Mouse (Mus musculus): ENCODE data around the gene Prkcz. TPM values are rescaled to one million over a fixed set of nuclear protein-coding genes. Genes with fewer than 3 reads are reported as not detected.

Gene Prkcz
- polyA plus RNA-seq (2016; fragmentation: Nextera tagmentation; extraction: Ambion mirVana): 13.6 and 19.8 TPM in 2 replicates

- WGBS: under 1% methylated on average over 49 of the region's 51 CpGs
- Histone ChIP-seq H3K4me3 (peak within 1 kb of the TSS; percentile 59), H3K27ac (replicated peaks) (peak within 1 kb of the TSS; percentile 49; the same call in 1 of the 2 replicates), H3K36me3 (no peaks in the 10 kb centered on the region), H3K27me3 (ENCODE audit: low read depth, poor library complexity, severe bottlenecking) (peaks cover 82% of the 10 kb centered on the region), H3K4me1 (peaks cover 26% of the 10 kb centered on the region), H3K9me3 (replicated peaks) (no peaks in the 10 kb centered on the region)
- DNase-seq (ENCODE audit: low spot score): peak; percentile 79
Observed at GRCm38 (mm10) chr4:155361303-155361791, at the start of gene Prkcz. Gene Prkcz (minus strand): TSS chr4:155361361.

GRCm38 (mm10) chr4:155409058-155409776 is 48.1 kb upstream of the Prkcz start, which contains the start of gene Cfap74:
Gene Cfap74 (plus strand): TSS chr4:155409190.
- Histone ChIP-seq H3K4me1 (peaks cover 21% of the 10 kb centered on the region), H3K27me3 (ENCODE audit: low read depth, poor library complexity, severe bottlenecking) (0 out of 2 replicates have a peak, but pooled peaks cover 6% of the 10 kb centered on the region), H3K9me3 (replicated peaks) (no peaks in the 10 kb centered on the region), H3K4me3 (peak within 1 kb of the TSS; percentile 69), H3K27ac (replicated peaks) (peak within 1 kb of the TSS; percentile 89), H3K36me3 (no peaks in the 10 kb centered on the region)
- DNase-seq (ENCODE audit: low spot score): peak; percentile 95
- WGBS: under 1% methylated on average over 35 of the region's 35 CpGs

GRCm38 (mm10) chr4:155408695-155409057 is 47.5 kb upstream of the Prkcz start:
- no peak for DNase-seq (ENCODE audit: low spot score)
- WGBS: 2% methylated on average over 8 of the region's 8 CpGs
- H3K27ac ChIP-seq (replicated peaks): peak overlapping the region; percentile 89

GRCm38 (mm10) chr4:155402489-155402888 is 41.3 kb upstream of the Prkcz start:
- peaks cover 9% of the 10 kb centered on the region for H3K4me1 ChIP-seq
- H3K27me3 ChIP-seq (ENCODE audit: low read depth, poor library complexity, severe bottlenecking): peaks cover 36% of the 10 kb centered on the region
- DNase-seq (ENCODE audit: low spot score): no peak
- no peaks in the 10 kb centered on the region for H3K36me3 ChIP-seq
- H3K27ac ChIP-seq (replicated peaks): no peak overlapping the region
- 79% methylated on average over 1 of the region's 1 CpGs for WGBS
- H3K9me3 ChIP-seq (replicated peaks): no peaks in the 10 kb centered on the region
- H3K4me3 ChIP-seq: no peak overlapping the region

More at GRCm38 (mm10) chr4:155408695-155409057, 47.5 kb upstream of the Prkcz start:
- H3K9me3 ChIP-seq (replicated peaks): no peaks in the 10 kb centered on the region
- peak overlapping the region; percentile 69 for H3K4me3 ChIP-seq
- H3K27me3 ChIP-seq (ENCODE audit: low read depth, poor library complexity, severe bottlenecking): 0 out of 2 replicates have a peak, but pooled peaks cover 6% of the 10 kb centered on the region
- no peaks in the 10 kb centered on the region for H3K36me3 ChIP-seq
- H3K4me1 ChIP-seq: peaks cover 21% of the 10 kb centered on the region

GRCm38 (mm10) chr4:155401121-155401520 is 40.0 kb upstream of the Prkcz start:
- Histone ChIP-seq H3K4me1 (peaks cover 13% of the 10 kb centered on the region), H3K27ac (replicated peaks) (no peak overlapping the region), H3K36me3 (no peaks in the 10 kb centered on the region), H3K27me3 (ENCODE audit: low read depth, poor library complexity, severe bottlenecking) (peaks cover 44% of the 10 kb centered on the region), H3K4me3 (no peak overlapping the region), H3K9me3 (replicated peaks) (no peaks in the 10 kb centered on the region)
- 71% methylated on average over 7 of the region's 7 CpGs for WGBS
- no peak for DNase-seq (ENCODE audit: low spot score)

- 2% methylated on average over 9 of the region's 9 CpGs for whole genome bisulfite sequencing
- Histone ChIP-seq H3K36me3 (no peaks in the 10 kb centered on the region), H3K4me3 (peak overlapping the region; percentile 51), H3K9me3 (replicated peaks) (no peaks in the 10 kb centered on the region), H3K4me1 (peaks cover 13% of the 10 kb centered on the region), H3K27me3 (ENCODE audit: low read depth, poor library complexity, severe bottlenecking) (peaks cover 58% of the 10 kb centered on the region), H3K27ac (replicated peaks) (no peak overlapping the region)
- peak; percentile 19 for DNase-seq (ENCODE audit: low spot score)
Observed at GRCm38 (mm10) chr4:155398222-155398540, 37.0 kb upstream of the Prkcz start.

- under 1% methylated on average over 57 of the region's 57 CpGs for WGBS
- no peak within 1 kb of the TSS for H3K27ac ChIP-seq (replicated peaks)
- H3K36me3 ChIP-seq: no peaks in the 10 kb centered on the region
- peak within 1 kb of the TSS; percentile 51 for H3K4me3 ChIP-seq
- H3K4me1 ChIP-seq: peaks cover 13% of the 10 kb centered on the region
- no peaks in the 10 kb centered on the region for H3K9me3 ChIP-seq (replicated peaks)
- H3K27me3 ChIP-seq (ENCODE audit: low read depth, poor library complexity, severe bottlenecking): peaks cover 58% of the 10 kb centered on the region
- peak; percentile 62 for DNase-seq (ENCODE audit: low spot score)
Observed at GRCm38 (mm10) chr4:155397511-155398221, 36.5 kb upstream of the Prkcz start, which contains the start of gene Gabrd. Gene Gabrd (minus strand): TSS chr4:155398112.

GRCm38 (mm10) chr4:155396751-155397150 is 35.6 kb upstream of the Prkcz start:
- WGBS: 87% methylated on average over 4 of the region's 4 CpGs
- H3K27me3 ChIP-seq (ENCODE audit: low read depth, poor library complexity, severe bottlenecking): peaks cover 58% of the 10 kb centered on the region
- no peak for DNase-seq (ENCODE audit: low spot score)
- H3K27ac ChIP-seq (replicated peaks): no peak overlapping the region
- H3K4me3 ChIP-seq: no peak overlapping the region
- H3K4me1 ChIP-seq: peaks cover 13% of the 10 kb centered on the region
- no peaks in the 10 kb centered on the region for H3K9me3 ChIP-seq (replicated peaks)
- no peaks in the 10 kb centered on the region for H3K36me3 ChIP-seq

- Histone ChIP-seq H3K4me3 (no peak overlapping the region), H3K9me3 (replicated peaks) (no peaks in the 10 kb centered on the region), H3K27me3 (ENCODE audit: low read depth, poor library complexity, severe bottlenecking) (peaks cover 57% of the 10 kb centered on the region), H3K4me1 (peaks cover 13% of the 10 kb centered on the region), H3K36me3 (no peaks in the 10 kb centered on the region), H3K27ac (replicated peaks) (no peak overlapping the region)
- DNase-seq (ENCODE audit: low spot score): no peak
- 89% methylated on average over 5 of the region's 5 CpGs for WGBS
Observed at GRCm38 (mm10) chr4:155395471-155395870, 34.3 kb upstream of the Prkcz start.

- Histone ChIP-seq H3K9me3 (replicated peaks) (no peaks in the 10 kb centered on the region), H3K36me3 (no peaks in the 10 kb centered on the region), H3K27me3 (ENCODE audit: low read depth, poor library complexity, severe bottlenecking) (no peaks in the 10 kb centered on the region), H3K27ac (replicated peaks) (no peak overlapping the region), H3K4me1 (peaks cover 9% of the 10 kb centered on the region), H3K4me3 (no peak overlapping the region)
- WGBS: 85% methylated on average over 8 of the region's 8 CpGs
- DNase-seq (ENCODE audit: low spot score): no peak
Observed at GRCm38 (mm10) chr4:155387166-155387565, 26.0 kb upstream of the Prkcz start.

GRCm38 (mm10) chr4:155383326-155383725 is 22.2 kb upstream of the Prkcz start:
- 76% methylated on average over 4 of the region's 4 CpGs for WGBS

GRCm38 (mm10) chr4:155382752-155383151 is 21.6 kb upstream of the Prkcz start:
- Histone ChIP-seq H3K36me3 (no peaks in the 10 kb centered on the region), H3K27ac (replicated peaks) (no peak overlapping the region), H3K27me3 (ENCODE audit: low read depth, poor library complexity, severe bottlenecking) (no peaks in the 10 kb centered on the region), H3K4me1 (peaks cover 13% of the 10 kb centered on the region), H3K4me3 (no peak overlapping the region), H3K9me3 (replicated peaks) (no peaks in the 10 kb centered on the region)
- DNase-seq (ENCODE audit: low spot score): no peak
- 30% methylated on average over 9 of the region's 9 CpGs for WGBS

More at GRCm38 (mm10) chr4:155383326-155383725, 22.2 kb upstream of the Prkcz start:
- Histone ChIP-seq H3K27me3 (ENCODE audit: low read depth, poor library complexity, severe bottlenecking) (no peaks in the 10 kb centered on the region), H3K9me3 (replicated peaks) (no peaks in the 10 kb centered on the region), H3K4me3 (no peak overlapping the region), H3K27ac (replicated peaks) (no peak overlapping the region), H3K36me3 (no peaks in the 10 kb centered on the region), H3K4me1 (peaks cover 13% of the 10 kb centered on the region)
- DNase-seq (ENCODE audit: low spot score): no peak

GRCm38 (mm10) chr4:155381974-155382373 is 20.8 kb upstream of the Prkcz start:
- Histone ChIP-seq H3K4me1 (peaks cover 13% of the 10 kb centered on the region), H3K36me3 (no peaks in the 10 kb centered on the region), H3K9me3 (replicated peaks) (no peaks in the 10 kb centered on the region), H3K27ac (replicated peaks) (no peak overlapping the region), H3K27me3 (ENCODE audit: low read depth, poor library complexity, severe bottlenecking) (no peaks in the 10 kb centered on the region), H3K4me3 (no peak overlapping the region)
- WGBS: 70% methylated on average over 7 of the region's 7 CpGs
- no peak for DNase-seq (ENCODE audit: low spot score)
